Mouse (Mus musculus) neural tube, embryonic 14.5 days (tissue): ENCODE results near the gene Golga7b. TPM values are rescaled to one million over a fixed set of nuclear protein-coding genes. Genes with fewer than 3 reads are reported as not detected.
A peak's percentile ranks its signal among the peaks of the same experiment; 100 is the strongest.

Experiments used
- ATAC-seq: fragments of 200-750 bp; cut with Nextera tagmentation; 2 replicates; pipeline ENCODE4 v1.8.0; 2017; ENCODE audit warnings: low read depth, mild to moderate bottlenecking, moderate TSS enrichment, moderate library complexity
- H3K27ac ChIP-seq: fragments of 300-500 bp; sonication (generic); 2 replicates; pipeline ENCODE4 v1.5.1; 2014; ENCODE audit warnings: low read depth, mild to moderate bottlenecking, control low read depth, low read length, moderate library complexity, mixed read lengths
- H3K27me3 ChIP-seq: fragments of 300-500 bp; sonication (generic); 2 replicates; pipeline ENCODE4 v1.6.1; 2014; ENCODE audit warnings: low read length; ENCODE audit not compliant: control insufficient read depth, insufficient read depth
- H3K36me3 ChIP-seq: fragments of 300-500 bp; sonication (generic); 2 replicates; pipeline ENCODE4 v1.6.1; 2014; ENCODE audit warnings: low read length, mixed read lengths; ENCODE audit not compliant: control insufficient read depth, insufficient read depth
- H3K4me1 ChIP-seq: fragments of 300-500 bp; sonication (generic); 2 replicates; pipeline ENCODE4 v1.6.1; 2014; ENCODE audit warnings: low read length; ENCODE audit not compliant: control insufficient read depth, insufficient read depth
- H3K4me2 ChIP-seq: fragments of 300-500 bp; sonication (generic); 2 replicates; pipeline ENCODE4 v1.6.1; 2014; ENCODE audit warnings: mild to moderate bottlenecking, low read depth, low read length, control low read depth
- H3K4me3 ChIP-seq: fragments of 300-500 bp; sonication (generic); 2 replicates; pipeline ENCODE4 v1.5.1; 2014; ENCODE audit warnings: low read depth, low read length, control low read depth, mixed read lengths
- H3K9ac ChIP-seq: fragments of 300-500 bp; sonication (generic); replicated peaks from 2 replicates; pipeline ENCODE4 v1.6.1; 2014; ENCODE audit warnings: low read depth, mild to moderate bottlenecking, control low read depth, low read length, mixed read lengths
- H3K9me3 ChIP-seq: fragments of 300-500 bp; sonication (generic); 2 replicates; pipeline ENCODE4 v1.6.1; 2016; ENCODE audit warnings: low read length; ENCODE audit not compliant: control insufficient read depth
- WGBS: fragments of 180-500 bp; shearing (Covaris S2); extraction: QIAGEN DNeasy Blood & Tissue Kit; methylation state at CpG from one replicate; pipeline ENCODE4 v1.1.7; 2014; 5-methylcytosine and 5-hydroxymethylcytosine counted together
- polyA plus RNA-seq: library from polyadenylated mRNA; unstranded; fragments of >200 nt; fragmentation: Nextera tagmentation; extraction: Ambion mirVana; gene quantifications from 2 replicates; pipeline ENCODE4 v1.2.1, GENCODE M21; 2014

Gene Golga7b
- polyA plus RNA-seq, 1 experiment from 2014 or later = 62.5 TPM

DNA sequence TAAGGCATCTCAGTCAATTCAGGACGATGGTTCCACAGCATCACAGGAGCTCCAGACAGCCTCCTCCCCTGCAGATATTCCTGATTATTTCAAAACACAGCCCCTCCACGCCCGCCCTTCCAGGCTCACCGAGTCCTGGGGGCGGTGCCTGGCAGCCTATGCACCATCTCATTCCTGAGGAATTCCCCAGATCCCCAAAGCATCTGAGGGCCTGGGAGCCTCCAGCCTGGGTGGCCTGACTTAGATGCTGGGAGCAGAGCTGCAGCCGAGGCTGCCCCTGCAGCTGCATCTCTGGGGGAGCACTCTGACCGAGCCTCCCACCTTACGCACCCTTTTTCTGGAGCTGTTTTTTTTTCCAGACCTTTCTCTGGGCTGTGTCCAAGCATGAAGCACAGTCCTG lies 6.5 kb upstream of the Golga7b start:
- Histone ChIP-seq H3K36me3 (no peaks in the 10 kb centered on the region), H3K4me3 (no peak overlapping the region), H3K9me3 (no peaks in the 10 kb centered on the region), H3K27me3 (no peaks in the 10 kb centered on the region), H3K27ac (no peak overlapping the region), H3K9ac (no peak overlapping the region), H3K4me2 (no peak overlapping the region), H3K4me1 (peaks cover 8% of the 10 kb centered on the region)
- WGBS = 51% methylated on average over 8 of the region's 8 CpGs
- no peak for ATAC-seq

DNA sequence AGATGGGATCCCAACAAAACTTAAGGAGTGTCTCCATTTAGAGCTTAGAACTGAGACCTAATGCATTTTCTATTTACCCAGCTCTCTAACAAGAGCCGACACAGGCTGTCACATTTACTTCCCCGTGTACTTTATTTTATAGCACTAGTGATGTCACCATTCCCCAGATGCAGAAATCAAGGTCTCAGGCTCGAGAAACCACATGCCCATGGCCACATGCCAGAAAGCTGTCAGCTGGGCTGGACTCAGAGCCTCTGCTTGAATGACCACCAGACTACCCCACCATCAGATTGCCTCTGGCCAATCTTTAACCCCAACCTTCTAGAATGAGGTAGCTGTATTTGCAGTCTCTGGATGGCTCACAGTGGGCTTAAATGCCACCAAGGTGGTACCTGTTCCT lies 4.0 kb upstream of the Golga7b start:
- Histone ChIP-seq H3K36me3 (no peaks in the 10 kb centered on the region), H3K4me2 (no peak overlapping the region), H3K27me3 (no peaks in the 10 kb centered on the region), H3K27ac (no peak overlapping the region), H3K4me3 (no peak overlapping the region), H3K4me1 (peaks cover 2% of the 10 kb centered on the region; the same call in 1 of the 2 replicates), H3K9me3 (no peaks in the 10 kb centered on the region), H3K9ac (no peak overlapping the region)
- 43% methylated on average over 3 of the region's 3 CpGs for WGBS
- no peak for ATAC-seq

DNA sequence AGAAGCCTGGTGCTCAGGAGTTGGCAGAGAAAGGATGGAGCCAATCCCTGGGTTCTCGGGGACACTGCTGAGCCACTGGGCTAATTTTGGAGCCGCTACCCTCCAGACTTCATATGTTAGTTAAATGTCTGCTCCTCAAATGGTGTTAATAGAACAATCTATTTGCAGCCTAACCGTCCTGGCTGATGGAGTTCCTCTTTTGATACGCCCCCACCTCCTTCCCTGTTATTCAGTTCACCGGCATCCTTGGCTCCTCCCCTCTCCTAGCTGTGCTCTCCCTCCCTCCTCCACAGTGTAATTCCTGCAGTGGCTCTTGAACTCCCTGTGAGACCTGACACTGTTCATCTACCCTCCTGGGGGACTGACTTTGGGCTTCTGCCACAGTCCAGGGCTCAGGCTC lies 748 bp upstream of the Golga7b start:
- Histone ChIP-seq H3K4me1 (no peaks in the 10 kb centered on the region), H3K9ac (no peak overlapping the region), H3K9me3 (no peaks in the 10 kb centered on the region), H3K4me2 (no peak overlapping the region), H3K27ac (no peak overlapping the region), H3K27me3 (no peaks in the 10 kb centered on the region), H3K36me3 (no peaks in the 10 kb centered on the region), H3K4me3 (no peak overlapping the region)
- WGBS = 40% methylated on average over 5 of the region's 5 CpGs
- ATAC-seq = no peak

DNA sequence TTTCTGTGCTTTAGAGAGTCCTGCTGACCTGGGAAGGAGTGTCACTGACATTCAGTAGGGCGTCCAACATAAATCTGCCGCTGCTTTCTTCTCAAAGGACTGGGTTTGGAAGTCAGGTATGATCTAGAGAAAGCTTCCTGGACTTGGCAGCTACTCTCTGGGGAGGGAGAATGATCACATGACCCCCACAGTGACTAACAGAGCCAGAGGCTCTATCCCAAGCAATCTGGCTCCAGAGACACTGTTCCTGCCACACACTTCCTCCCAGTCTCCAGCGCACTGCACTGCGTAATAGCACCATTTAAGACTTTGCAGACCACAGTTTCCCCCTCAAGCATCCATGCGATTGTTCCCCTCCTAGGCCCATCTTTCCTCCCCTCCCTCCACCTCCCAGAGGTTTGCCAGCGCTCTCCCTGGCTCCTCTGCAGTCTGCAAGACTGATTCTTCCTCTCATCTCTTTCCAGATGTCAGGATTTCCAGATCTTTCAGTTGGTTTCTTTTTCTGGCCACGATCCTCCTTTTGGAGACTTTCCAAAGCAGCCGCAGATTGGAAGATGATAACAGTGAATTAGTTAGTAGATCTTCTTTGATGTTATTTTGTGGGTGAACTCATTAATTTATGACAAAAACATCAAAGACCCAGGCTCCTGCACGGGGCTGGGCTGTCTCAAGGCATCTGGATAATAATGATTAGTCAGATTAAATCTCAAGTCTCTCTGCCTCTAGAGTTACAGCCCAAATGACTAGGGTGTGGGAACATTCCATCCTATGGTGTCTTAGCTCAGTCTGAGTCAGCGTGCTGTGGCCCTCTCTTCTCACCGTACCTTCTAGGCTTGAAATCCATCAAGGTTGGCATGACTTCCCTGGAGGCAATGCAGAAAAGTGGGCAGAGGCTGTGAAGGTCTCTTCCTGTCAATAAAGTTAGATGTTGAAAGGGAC lies 2.9 kb downstream of the Golga7b start:
- Histone ChIP-seq H3K4me1 (0 out of 2 replicates have a peak, but pooled peaks cover 3% of the 10 kb centered on the region), H3K27ac (no peak overlapping the region), H3K27me3 (no peaks in the 10 kb centered on the region), H3K4me3 (no peak overlapping the region), H3K4me2 (no peak overlapping the region), H3K9me3 (no peaks in the 10 kb centered on the region), H3K36me3 (no peaks in the 10 kb centered on the region), H3K9ac (no peak overlapping the region)
- ATAC-seq = no peak
- 75% methylated on average over 11 of the region's 11 CpGs for WGBS

DNA sequence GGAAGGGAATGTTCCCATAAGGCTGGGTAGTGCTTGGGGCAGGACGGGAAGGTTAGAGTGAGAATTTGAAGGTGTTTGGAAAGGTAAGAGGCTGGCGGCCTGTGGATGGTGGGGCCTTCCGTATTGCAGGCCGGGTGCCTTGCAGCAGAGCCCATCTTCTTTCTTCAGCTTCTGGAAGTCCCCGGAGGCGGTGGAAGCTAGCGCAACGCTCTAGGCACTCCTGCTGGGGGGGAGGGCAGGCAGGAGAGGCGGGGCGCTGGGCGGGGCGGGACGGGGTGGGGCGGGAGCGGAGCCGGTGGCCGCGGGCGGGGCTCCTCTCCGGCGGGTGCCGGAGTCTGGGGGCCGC lies 8.0 kb downstream of the Golga7b start:
- H3K4me2 ChIP-seq = peak overlapping the region; percentile 71
- no peaks in the 10 kb centered on the region for H3K36me3 ChIP-seq
- peak overlapping the region; percentile 72 for H3K4me3 ChIP-seq
- 2% methylated on average over 21 of the region's 23 CpGs for WGBS
- peak overlapping the region; percentile 82 for H3K9ac ChIP-seq
- no peaks in the 10 kb centered on the region for H3K9me3 ChIP-seq
- ATAC-seq = peak; percentile 75
- H3K4me1 ChIP-seq = peaks cover 17% of the 10 kb centered on the region
- no peaks in the 10 kb centered on the region for H3K27me3 ChIP-seq
- peak overlapping the region; percentile 83 for H3K27ac ChIP-seq

DNA sequence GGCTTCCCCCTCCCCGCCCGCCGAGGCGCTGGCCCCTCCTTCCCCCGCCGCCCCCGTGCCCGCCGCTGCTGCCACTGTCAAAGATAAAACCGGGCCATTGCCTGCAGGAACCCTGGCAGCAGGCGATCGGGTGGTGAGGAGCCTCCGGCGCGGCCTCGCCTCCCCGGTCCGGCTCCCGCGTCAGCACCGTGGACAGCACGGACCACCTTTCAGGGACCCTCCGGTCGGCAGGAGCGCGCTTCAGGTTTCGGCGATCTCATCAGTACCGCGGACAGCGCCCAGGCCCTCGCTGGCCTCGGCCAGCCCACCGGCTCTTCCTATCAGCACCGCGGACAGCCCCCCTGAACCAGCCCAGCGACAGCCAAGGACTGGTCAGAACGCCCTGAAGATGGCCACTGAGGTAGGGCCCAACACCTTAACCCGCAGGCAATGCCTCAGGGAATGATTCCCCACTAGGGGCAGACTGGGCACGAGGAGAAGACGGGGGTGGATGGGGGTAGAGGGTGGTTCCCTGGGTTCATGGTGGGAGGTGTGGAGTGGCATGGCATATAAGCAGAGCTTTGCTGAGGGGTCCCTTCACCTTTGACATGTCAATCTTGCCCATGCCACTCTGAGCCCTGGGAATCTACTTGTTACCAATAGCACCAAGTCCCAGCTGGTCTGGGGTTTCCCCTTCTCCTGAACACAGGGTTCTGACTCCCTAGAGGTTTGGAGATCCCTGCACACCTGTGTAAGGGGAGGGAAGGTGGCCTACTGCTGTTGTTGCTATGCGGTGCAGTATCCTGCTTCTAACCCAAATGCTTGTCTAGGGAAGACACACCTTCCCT lies 8.6 kb downstream of the Golga7b start:
- H3K27me3 ChIP-seq = no peaks in the 10 kb centered on the region
- no peaks in the 10 kb centered on the region for H3K36me3 ChIP-seq
- H3K9ac ChIP-seq = peak overlapping the region; percentile 82
- no peaks in the 10 kb centered on the region for H3K9me3 ChIP-seq
- peak overlapping the region; percentile 72 for H3K4me3 ChIP-seq
- peak; percentile 84 for ATAC-seq
- H3K27ac ChIP-seq = peak overlapping the region; percentile 83
- WGBS = 3% methylated on average over 31 of the region's 42 CpGs
- peak overlapping the region; percentile 71 for H3K4me2 ChIP-seq
- H3K4me1 ChIP-seq = peaks cover 17% of the 10 kb centered on the region

DNA sequence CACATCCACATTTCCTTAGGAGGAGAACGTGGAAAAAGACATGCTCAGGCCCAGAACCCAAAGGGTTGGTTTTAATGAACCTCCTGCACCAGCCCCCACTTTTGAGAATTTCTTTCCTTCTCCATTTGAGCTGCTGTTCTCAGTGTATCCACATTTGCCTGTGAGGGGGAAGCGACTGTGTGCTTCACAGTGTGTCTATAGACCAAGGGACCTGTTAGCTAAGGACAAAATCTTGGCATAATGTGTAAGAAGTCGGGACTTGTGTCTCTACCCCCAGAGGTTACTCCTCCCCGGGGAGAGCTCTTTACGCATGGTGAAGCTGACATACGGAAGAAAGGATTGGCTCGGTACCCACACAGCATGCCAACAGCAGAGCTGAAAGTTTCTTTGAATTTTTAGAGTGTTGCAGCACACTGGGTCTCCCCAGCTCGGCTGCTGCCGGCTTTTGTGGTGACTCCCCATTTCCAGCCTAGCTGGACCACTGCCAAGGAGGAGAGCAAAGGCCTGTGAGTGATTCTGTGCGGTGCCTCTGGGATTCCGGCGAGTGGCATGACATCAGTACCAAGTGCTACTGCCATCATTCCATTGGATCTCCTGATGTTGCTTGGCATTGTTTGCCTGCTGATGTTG lies 9.4 kb downstream of the Golga7b start:
- H3K4me1 ChIP-seq = peaks cover 17% of the 10 kb centered on the region
- H3K27me3 ChIP-seq = no peaks in the 10 kb centered on the region
- no peaks in the 10 kb centered on the region for H3K36me3 ChIP-seq
- peak; percentile 36; the same call in 1 of the 2 replicates for ATAC-seq
- no peaks in the 10 kb centered on the region for H3K9me3 ChIP-seq
- H3K4me3 ChIP-seq = peak overlapping the region; percentile 72
- H3K9ac ChIP-seq = peak overlapping the region; percentile 82
- peak overlapping the region; percentile 71 for H3K4me2 ChIP-seq
- WGBS = 37% methylated on average over 12 of the region's 12 CpGs
- H3K27ac ChIP-seq = peak overlapping the region; percentile 83

DNA sequence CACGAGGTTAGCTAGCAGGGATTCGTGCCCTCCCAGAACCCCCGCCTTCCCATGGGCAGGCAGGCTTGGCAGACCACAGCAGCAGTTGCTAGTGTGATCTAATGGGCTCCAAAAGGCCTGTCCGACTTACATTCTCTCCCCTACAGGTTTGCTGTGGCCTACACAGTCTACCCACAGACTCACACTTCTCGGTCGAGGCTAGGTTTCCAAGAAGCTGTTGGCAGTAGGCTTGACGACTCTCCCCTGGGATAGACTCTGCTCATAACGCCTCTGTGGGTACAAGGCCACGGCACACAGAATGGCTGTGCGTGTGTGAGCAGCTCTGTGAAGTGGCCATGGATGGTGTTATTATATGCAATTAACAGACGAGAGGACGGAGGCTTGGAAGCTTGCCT lies 9.9 kb downstream of the Golga7b start:
- Histone ChIP-seq H3K4me1 (peaks cover 17% of the 10 kb centered on the region), H3K36me3 (no peaks in the 10 kb centered on the region), H3K4me2 (peak overlapping the region; percentile 71), H3K4me3 (peak overlapping the region; percentile 72), H3K27me3 (no peaks in the 10 kb centered on the region), H3K27ac (peak overlapping the region; percentile 67), H3K9me3 (no peaks in the 10 kb centered on the region), H3K9ac (0 out of 2 replicates have a peak overlapping the region, but pooled peaks have one; percentile 82)
- ATAC-seq = peak; percentile 5; the same call in 1 of the 2 replicates
- WGBS = 58% methylated on average over 12 of the region's 12 CpGs
